Mouse (Mus musculus) liver, postnatal 0 days (tissue): ENCODE results near the gene Rexo2.
"Not testable (repeated sequence)": the region's sequence is repeated elsewhere in the genome, so short reads cannot be mapped to it uniquely, and the experiment has no call there.

Experiments used
- CTCF ChIP-seq: sonication (generic); IDR thresholded peaks from 2 replicates; pipeline ENCODE4 v1.5.1; 2016; ENCODE audit warnings: antibody characterized with exemption, low read depth
- EP300 ChIP-seq: IDR thresholded peaks from 2 replicates; pipeline ENCODE4 v1.6.1; 2016; ENCODE audit warnings: antibody characterized with exemption, low read depth, mild to moderate bottlenecking

DNA sequence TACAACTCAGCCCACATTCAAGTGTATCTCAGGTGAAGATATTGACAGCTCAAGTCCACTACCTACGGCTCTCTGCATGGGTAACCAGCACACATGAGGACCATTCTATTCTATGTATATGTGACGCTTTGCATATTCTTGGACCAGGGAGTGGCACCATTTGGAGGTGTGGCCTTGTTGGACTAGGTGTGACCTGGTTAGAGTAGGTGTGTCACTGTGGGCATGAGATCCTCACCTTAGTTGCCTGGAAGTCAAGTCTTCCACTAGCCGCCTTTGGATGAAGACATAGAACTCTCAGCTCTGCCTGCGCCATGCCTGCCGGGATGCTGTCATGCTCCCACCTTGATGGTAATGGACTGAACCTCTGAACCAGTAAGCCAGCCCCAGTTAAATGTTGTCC, 13.0 kb downstream of the Rexo2 start:
- not testable (repeated sequence) for TF ChIP-seq EP300, CTCF
